Mouse (Mus musculus): ENCODE results near the gene Zfp366. TPM values are rescaled to one million over a fixed set of nuclear protein-coding genes. Genes with fewer than 3 reads are reported as not detected.

The Zfp366 gene
- polyA plus RNA-seq (2014; fragmentation: Nextera tagmentation; extraction: Ambion mirVana), result 0.93 and 1.2 TPM in 2 replicates

DNA sequence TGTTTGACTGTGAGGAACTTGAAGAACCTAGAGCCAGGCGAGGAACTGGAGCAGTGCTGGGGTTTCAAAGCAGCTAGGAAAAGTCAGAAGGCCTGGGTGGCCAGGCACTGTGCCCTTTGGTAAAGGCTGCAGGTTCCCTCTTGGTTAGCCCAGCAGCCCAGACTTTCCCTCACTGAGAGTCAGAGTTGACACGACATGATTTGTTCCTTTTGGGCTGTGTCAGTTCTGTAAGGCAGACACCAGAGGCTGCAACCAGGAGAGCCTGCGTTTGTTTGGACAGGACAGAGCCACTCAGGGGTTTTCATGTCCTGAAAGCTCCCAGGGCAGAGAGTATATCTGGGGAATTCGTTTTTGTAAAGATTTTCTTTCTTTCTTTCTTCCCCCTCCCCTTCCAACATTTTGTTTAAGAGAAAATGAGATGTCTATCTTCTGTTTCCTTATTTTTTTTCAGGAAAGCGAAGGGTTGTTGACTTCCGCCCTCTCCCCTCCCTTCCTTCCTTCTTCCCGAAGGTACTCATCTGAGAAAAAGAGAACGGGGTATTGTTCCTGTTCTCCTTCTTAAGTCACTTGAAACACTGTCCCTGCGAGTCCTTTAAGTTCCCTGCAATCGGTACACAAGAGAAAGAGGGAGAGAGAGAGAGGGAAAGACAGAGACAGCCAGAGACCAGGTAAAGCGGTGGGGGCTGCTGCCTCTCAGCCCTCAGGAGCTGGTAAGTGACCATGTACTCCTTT lies at the start of gene Zfp366:
TSS of gene Zfp366 (plus strand) at position 669 of the 732 bp plus-strand sequence.
- no peak within 1 kb of the TSS for H3K4me2 ChIP-seq (replicated peaks; ENCODE audit: low read depth, low read length)
- WGBS, result 44% methylated on average over 11 of the region's 11 CpGs
- H3K36me3 ChIP-seq (ENCODE audit: control insufficient read depth, insufficient read depth, low read length), result no peaks in the 10 kb centered on the region
- 0 out of 2 replicates have a peak, but pooled peaks cover 4% of the 10 kb centered on the region for H3K4me1 ChIP-seq (ENCODE audit: control insufficient read depth, insufficient read depth, low read length)
- ATAC-seq (ENCODE audit: insufficient number of reproducible peaks, insufficient read depth, low FRiP score, low read depth), result no peak
- no peak within 1 kb of the TSS for H3K9ac ChIP-seq (replicated peaks; ENCODE audit: low read depth, low read length)
- H3K4me3 ChIP-seq (ENCODE audit: low read depth, low read length), result no peak within 1 kb of the TSS
- H3K27ac ChIP-seq (ENCODE audit: low read length), result no peak within 1 kb of the TSS
- H3K9me3 ChIP-seq (ENCODE audit: control insufficient read depth, low read depth, low read length), result no peaks in the 10 kb centered on the region
- H3K27me3 ChIP-seq (ENCODE audit: control insufficient read depth, insufficient read depth, low read length), result no peaks in the 10 kb centered on the region

GRCm38 (mm10) chr13:99138351-99139255 lies 46.0 kb upstream of the Zfp366 start:
- no peaks in the 10 kb centered on the region for H3K27me3 ChIP-seq (ENCODE audit: control insufficient read depth, insufficient read depth, low read length)
- WGBS, result 84% methylated on average over 12 of the region's 12 CpGs
- ATAC-seq (ENCODE audit: insufficient number of reproducible peaks, insufficient read depth, low FRiP score, low read depth), result no peak
- no peaks in the 10 kb centered on the region for H3K4me1 ChIP-seq (ENCODE audit: control insufficient read depth, insufficient read depth, low read length)
- no peak overlapping the region for H3K9ac ChIP-seq (replicated peaks; ENCODE audit: low read depth, low read length)
- no peaks in the 10 kb centered on the region for H3K36me3 ChIP-seq (ENCODE audit: control insufficient read depth, insufficient read depth, low read length)
- no peak overlapping the region for H3K4me3 ChIP-seq (ENCODE audit: low read depth, low read length)
- no peak overlapping the region for H3K27ac ChIP-seq (ENCODE audit: low read length)
- H3K4me2 ChIP-seq (replicated peaks; ENCODE audit: low read depth, low read length), result no peak overlapping the region
- no peaks in the 10 kb centered on the region for H3K9me3 ChIP-seq (ENCODE audit: control insufficient read depth, low read depth, low read length)

- 63% methylated on average over 13 of the region's 13 CpGs for WGBS
- H3K27me3 ChIP-seq (ENCODE audit: control insufficient read depth, insufficient read depth, low read length), result no peaks in the 10 kb centered on the region
- no peak for ATAC-seq (ENCODE audit: insufficient number of reproducible peaks, insufficient read depth, low FRiP score, low read depth)
Observed at GRCm38 (mm10) chr13:99146355-99146871, 38.2 kb upstream of the Zfp366 start.

GRCm38 (mm10) chr13:99147645-99148111 lies 36.9 kb upstream of the Zfp366 start:
- Histone ChIP-seq H3K9ac (replicated peaks; ENCODE audit: low read depth, low read length) (no peak overlapping the region), H3K27me3 (ENCODE audit: control insufficient read depth, insufficient read depth, low read length) (no peaks in the 10 kb centered on the region), H3K4me2 (replicated peaks; ENCODE audit: low read depth, low read length) (no peak overlapping the region), H3K36me3 (ENCODE audit: control insufficient read depth, insufficient read depth, low read length) (no peaks in the 10 kb centered on the region), H3K9me3 (ENCODE audit: control insufficient read depth, low read depth, low read length) (no peaks in the 10 kb centered on the region), H3K4me3 (ENCODE audit: low read depth, low read length) (no peak overlapping the region), H3K27ac (ENCODE audit: low read length) (no peak overlapping the region), H3K4me1 (ENCODE audit: control insufficient read depth, insufficient read depth, low read length) (peaks cover 3% of the 10 kb centered on the region; the same call in 1 of the 2 replicates)
- ATAC-seq (ENCODE audit: insufficient number of reproducible peaks, insufficient read depth, low FRiP score, low read depth), result no peak
- 70% methylated on average over 6 of the region's 6 CpGs for WGBS

More at GRCm38 (mm10) chr13:99146355-99146871, 38.2 kb upstream of the Zfp366 start:
- H3K4me1 ChIP-seq (ENCODE audit: control insufficient read depth, insufficient read depth, low read length), result peaks cover 3% of the 10 kb centered on the region; the same call in 1 of the 2 replicates
- no peak overlapping the region for H3K9ac ChIP-seq (replicated peaks; ENCODE audit: low read depth, low read length)
- H3K36me3 ChIP-seq (ENCODE audit: control insufficient read depth, insufficient read depth, low read length), result no peaks in the 10 kb centered on the region
- no peaks in the 10 kb centered on the region for H3K9me3 ChIP-seq (ENCODE audit: control insufficient read depth, low read depth, low read length)
- H3K27ac ChIP-seq (ENCODE audit: low read length), result no peak overlapping the region
- H3K4me3 ChIP-seq (ENCODE audit: low read depth, low read length), result no peak overlapping the region
- no peak overlapping the region for H3K4me2 ChIP-seq (replicated peaks; ENCODE audit: low read depth, low read length)

- Histone ChIP-seq H3K36me3 (ENCODE audit: control insufficient read depth, insufficient read depth, low read length) (no peaks in the 10 kb centered on the region), H3K27ac (ENCODE audit: low read length) (no peak overlapping the region), H3K4me1 (ENCODE audit: control insufficient read depth, insufficient read depth, low read length) (peaks cover 3% of the 10 kb centered on the region; the same call in 1 of the 2 replicates), H3K27me3 (ENCODE audit: control insufficient read depth, insufficient read depth, low read length) (no peaks in the 10 kb centered on the region), H3K9ac (replicated peaks; ENCODE audit: low read depth, low read length) (no peak overlapping the region), H3K9me3 (ENCODE audit: control insufficient read depth, low read depth, low read length) (no peaks in the 10 kb centered on the region), H3K4me3 (ENCODE audit: low read depth, low read length) (no peak overlapping the region), H3K4me2 (replicated peaks; ENCODE audit: low read depth, low read length) (no peak overlapping the region)
- no peak for ATAC-seq (ENCODE audit: insufficient number of reproducible peaks, insufficient read depth, low FRiP score, low read depth)
- 68% methylated on average over 14 of the region's 14 CpGs for WGBS
Observed at GRCm38 (mm10) chr13:99149551-99150305, 34.9 kb upstream of the Zfp366 start.

GRCm38 (mm10) chr13:99150626-99151025 lies 34.0 kb upstream of the Zfp366 start:
- 60% methylated on average over 6 of the region's 6 CpGs for WGBS
- Histone ChIP-seq H3K9me3 (ENCODE audit: control insufficient read depth, low read depth, low read length) (no peaks in the 10 kb centered on the region), H3K9ac (replicated peaks; ENCODE audit: low read depth, low read length) (no peak overlapping the region), H3K4me3 (ENCODE audit: low read depth, low read length) (no peak overlapping the region), H3K27ac (ENCODE audit: low read length) (no peak overlapping the region), H3K36me3 (ENCODE audit: control insufficient read depth, insufficient read depth, low read length) (no peaks in the 10 kb centered on the region), H3K4me2 (replicated peaks; ENCODE audit: low read depth, low read length) (no peak overlapping the region), H3K4me1 (ENCODE audit: control insufficient read depth, insufficient read depth, low read length) (peaks cover 3% of the 10 kb centered on the region; the same call in 1 of the 2 replicates), H3K27me3 (ENCODE audit: control insufficient read depth, insufficient read depth, low read length) (no peaks in the 10 kb centered on the region)
- ATAC-seq (ENCODE audit: insufficient number of reproducible peaks, insufficient read depth, low FRiP score, low read depth), result no peak

DNA sequence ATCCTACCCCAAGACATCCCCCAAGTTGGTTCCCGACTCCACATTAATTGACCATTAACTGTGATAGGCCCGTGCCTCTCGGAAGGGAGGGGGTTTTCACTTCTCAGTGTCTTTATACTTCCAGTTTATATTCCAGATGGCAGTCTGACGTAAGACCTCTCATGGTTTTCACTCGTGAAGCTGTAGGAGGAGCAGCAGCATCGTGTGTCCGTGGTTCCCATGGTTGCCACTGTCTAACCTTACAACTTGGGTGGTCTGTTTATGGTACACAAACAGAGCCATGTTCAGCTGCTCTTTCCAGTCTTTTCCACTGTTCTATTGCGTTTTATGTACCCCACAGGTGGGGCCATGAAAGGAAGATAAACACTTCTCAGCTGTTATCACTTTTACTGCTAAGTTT lies 33.5 kb upstream of the Zfp366 start:
- Histone ChIP-seq H3K4me3 (ENCODE audit: low read depth, low read length) (no peak overlapping the region), H3K9ac (replicated peaks; ENCODE audit: low read depth, low read length) (no peak overlapping the region), H3K36me3 (ENCODE audit: control insufficient read depth, insufficient read depth, low read length) (no peaks in the 10 kb centered on the region), H3K9me3 (ENCODE audit: control insufficient read depth, low read depth, low read length) (no peaks in the 10 kb centered on the region), H3K27ac (ENCODE audit: low read length) (no peak overlapping the region), H3K4me1 (ENCODE audit: control insufficient read depth, insufficient read depth, low read length) (peaks cover 3% of the 10 kb centered on the region; the same call in 1 of the 2 replicates), H3K27me3 (ENCODE audit: control insufficient read depth, insufficient read depth, low read length) (no peaks in the 10 kb centered on the region), H3K4me2 (replicated peaks; ENCODE audit: low read depth, low read length) (no peak overlapping the region)
- no peak for ATAC-seq (ENCODE audit: insufficient number of reproducible peaks, insufficient read depth, low FRiP score, low read depth)
- 35% methylated on average over 8 of the region's 8 CpGs for WGBS
